Mouse (Mus musculus): ENCODE measurements around the gene Litaf. TPM values are rescaled to one million over a fixed set of nuclear protein-coding genes. Genes with fewer than 3 reads are reported as not detected.

Gene Litaf
- total and polyA plus RNA-seq, 3 experiments, result 25.7 to 50.1 TPM; not detected in 1

DNA sequence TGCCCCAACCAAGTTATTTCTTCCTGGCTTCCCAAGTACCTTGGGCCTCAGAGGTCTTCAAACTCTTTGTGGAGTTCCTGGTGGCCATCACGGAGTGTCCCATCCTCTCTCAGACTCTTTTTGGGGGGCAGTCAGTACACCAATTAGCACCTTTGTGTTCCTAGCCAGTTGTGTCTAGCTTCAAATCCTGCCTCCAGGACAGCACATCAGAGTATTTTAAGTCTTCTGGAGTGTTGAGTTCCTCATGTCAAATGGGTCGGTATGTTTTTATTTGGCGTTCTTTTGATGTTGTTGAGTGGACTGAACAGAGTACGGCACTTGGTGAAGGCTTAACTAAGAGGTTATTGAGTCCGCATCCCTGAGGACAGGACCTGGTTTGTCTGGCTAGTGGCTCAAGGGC, 526 bp downstream of the Litaf start:
- Histone ChIP-seq H3K9ac (ENCODE audit: control insufficient read depth, low read depth, low read length, poor library complexity, severe bottlenecking) (no peak overlapping the region), H3K27me3 (ENCODE audit: control insufficient read depth in 1 of 2, insufficient read depth in 2 of 2, low read length in 2 of 2) (peaks cover 0 to 2% of the 10 kb centered on the region in 2 experiments; a peak in 1 of 4 replicates), H3K4me3 (ENCODE audit: control insufficient read depth in 1 of 2, insufficient read depth in 1 of 2, low read depth in 2 of 2, low read length in 2 of 2) (peak overlapping the region in 1 of 2 experiments; percentile 34; a peak in 1 of 4 replicates), H3K79me2 (ENCODE audit: control insufficient read depth, insufficient read depth, low read length, poor library complexity) (no peaks in the 10 kb centered on the region), H3K27ac (ENCODE audit: control insufficient read depth, low read depth, low read length) (no peak overlapping the region), H3K36me3 (ENCODE audit: control insufficient read depth in 1 of 2, insufficient read depth in 2 of 2, low read length in 2 of 2) (peaks cover 0 to 10% of the 10 kb centered on the region in 2 experiments; a peak in 1 of 4 replicates), H3K4me1 (ENCODE audit: control insufficient read depth in 1 of 2, insufficient read depth in 2 of 2, low read length in 2 of 2) (peaks cover 0 to 14% of the 10 kb centered on the region in 2 experiments; a peak in 3 of 4 replicates), H3K9me3 (replicated peaks; ENCODE audit: insufficient read depth, low read length) (no peaks in the 10 kb centered on the region)
- no peak for TF ChIP-seq TAL1 (IDR thresholded peaks at IDR 0.05; ENCODE audit: low read length)
- TF ChIP-seq MAX (IDR thresholded peaks at IDR 0.05; ENCODE audit: low read length), result no peak
- TF ChIP-seq UBTF (IDR thresholded peaks at IDR 0.05; ENCODE audit: borderline replicate concordance, insufficient read depth, low read depth, low read length), result no peak
- no peak for TF ChIP-seq SIN3A (IDR thresholded peaks at IDR 0.05; ENCODE audit: low read length)
- TF ChIP-seq E2F4 (IDR thresholded peaks at IDR 0.05; ENCODE audit: borderline replicate concordance, low read depth, low read length), result no peak
- TF ChIP-seq ELF1 (IDR thresholded peaks at IDR 0.05; ENCODE audit: low read depth, low read length), result no peak
- DNase-seq (ENCODE audit: low read depth, low spot score), result no peak

DNA sequence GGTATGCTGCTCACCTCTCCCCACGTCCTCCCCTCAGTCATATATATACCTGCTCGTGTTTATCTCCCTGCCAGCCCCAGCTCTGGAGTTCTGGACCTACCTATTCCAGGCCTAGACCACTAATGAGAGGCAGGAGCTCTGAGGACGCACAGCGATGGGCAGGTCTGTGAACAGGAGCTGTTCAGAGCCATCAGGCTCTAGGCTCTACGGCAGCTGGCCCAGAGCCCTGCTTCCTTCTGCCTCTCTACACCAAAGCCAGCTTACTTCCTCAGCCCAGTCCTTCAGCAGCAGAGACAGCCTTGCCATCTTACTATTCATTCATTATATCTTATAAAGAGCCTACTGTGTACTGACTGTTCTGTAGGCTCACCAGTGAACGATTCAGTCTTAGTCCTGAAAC, 1.2 kb downstream of the Litaf start:
- Histone ChIP-seq H3K4me3 (ENCODE audit: control insufficient read depth in 1 of 2, insufficient read depth in 1 of 2, low read depth in 2 of 2, low read length in 2 of 2) (no peak overlapping the region), H3K27ac (ENCODE audit: control insufficient read depth, low read depth, low read length) (no peak overlapping the region), H3K9ac (ENCODE audit: control insufficient read depth, low read depth, low read length, poor library complexity, severe bottlenecking) (no peak overlapping the region), H3K36me3 (ENCODE audit: control insufficient read depth in 1 of 2, insufficient read depth in 2 of 2, low read length in 2 of 2) (peaks cover 0 to 10% of the 10 kb centered on the region in 2 experiments; a peak in 1 of 4 replicates), H3K27me3 (ENCODE audit: control insufficient read depth in 1 of 2, insufficient read depth in 2 of 2, low read length in 2 of 2) (peaks cover 0 to 2% of the 10 kb centered on the region in 2 experiments; a peak in 1 of 4 replicates), H3K79me2 (ENCODE audit: control insufficient read depth, insufficient read depth, low read length, poor library complexity) (no peaks in the 10 kb centered on the region), H3K4me1 (ENCODE audit: control insufficient read depth in 1 of 2, insufficient read depth in 2 of 2, low read length in 2 of 2) (peaks cover 0 to 14% of the 10 kb centered on the region in 2 experiments; a peak in 3 of 4 replicates), H3K9me3 (replicated peaks; ENCODE audit: insufficient read depth, low read length) (no peaks in the 10 kb centered on the region)
- TF ChIP-seq UBTF (IDR thresholded peaks at IDR 0.05; ENCODE audit: borderline replicate concordance, insufficient read depth, low read depth, low read length) (no peak), ZKSCAN1 (IDR thresholded peaks at IDR 0.05; ENCODE audit: low read depth, low read length) (peak; percentile 75)
- DNase-seq (ENCODE audit: low read depth, low spot score), result no peak

DNA sequence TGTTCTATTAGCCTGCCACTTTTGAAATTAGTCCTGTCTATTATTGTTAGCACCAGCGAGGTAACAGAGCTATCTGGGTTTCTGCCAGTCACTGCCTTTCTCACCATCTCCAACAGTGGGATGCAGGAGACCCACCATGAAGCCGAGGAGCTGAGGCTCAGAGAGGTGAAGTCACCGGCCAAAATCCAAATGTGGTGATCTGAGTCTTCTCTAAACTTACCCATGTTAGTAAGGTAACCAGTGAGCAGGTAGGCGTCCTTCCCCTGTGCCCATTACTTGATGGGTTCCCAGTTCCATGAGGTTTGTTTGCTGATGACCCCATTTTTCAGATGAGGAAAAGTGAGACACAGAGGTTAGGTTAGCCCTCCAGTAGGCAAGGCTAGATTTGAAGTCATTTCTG, 1.6 kb downstream of the Litaf start:
- no peak for DNase-seq (ENCODE audit: low read depth, low spot score)
- Histone ChIP-seq H3K27me3 (ENCODE audit: control insufficient read depth in 1 of 2, insufficient read depth in 2 of 2, low read length in 2 of 2) (peaks cover 0 to 2% of the 10 kb centered on the region in 2 experiments; a peak in 1 of 4 replicates), H3K4me3 (ENCODE audit: control insufficient read depth in 1 of 2, insufficient read depth in 1 of 2, low read depth in 2 of 2, low read length in 2 of 2) (no peak overlapping the region), H3K27ac (ENCODE audit: control insufficient read depth, low read depth, low read length) (no peak overlapping the region), H3K9ac (ENCODE audit: control insufficient read depth, low read depth, low read length, poor library complexity, severe bottlenecking) (no peak overlapping the region), H3K79me2 (ENCODE audit: control insufficient read depth, insufficient read depth, low read length, poor library complexity) (no peaks in the 10 kb centered on the region), H3K36me3 (ENCODE audit: control insufficient read depth in 1 of 2, insufficient read depth in 2 of 2, low read length in 2 of 2) (peaks cover 0 to 10% of the 10 kb centered on the region in 2 experiments; a peak in 1 of 4 replicates), H3K9me3 (replicated peaks; ENCODE audit: insufficient read depth, low read length) (no peaks in the 10 kb centered on the region), H3K4me1 (ENCODE audit: control insufficient read depth in 1 of 2, insufficient read depth in 2 of 2, low read length in 2 of 2) (peaks cover 0 to 14% of the 10 kb centered on the region in 2 experiments; a peak in 3 of 4 replicates)
- TF ChIP-seq USF2 (IDR thresholded peaks at IDR 0.05; ENCODE audit: borderline replicate concordance in 1 of 2, insufficient read depth in 1 of 2, low read depth in 1 of 2, low read length in 2 of 2) (no peak), ZKSCAN1 (IDR thresholded peaks at IDR 0.05; ENCODE audit: low read depth, low read length) (no peak), ETS1 (IDR thresholded peaks at IDR 0.05; ENCODE audit: low read depth, low read length) (no peak)

Data from MEL (cell line).